Mouse (Mus musculus) heart, embryonic 10.5 days (tissue): ENCODE data around the gene Dip2b. TPM values are rescaled to one million over a fixed set of nuclear protein-coding genes. Genes with fewer than 3 reads are reported as not detected.

Experiments used
- DNase-seq: peaks from one replicate; pipeline ENCODE4 v3.0.0-alpha.2; 2017; ENCODE audit warnings: low spot score
- H3K27ac ChIP-seq: fragments of 300-500 bp; sonication (generic); 2 replicates; pipeline ENCODE4 v1.5.1; 2016; ENCODE audit warnings: mild to moderate bottlenecking
- H3K27me3 ChIP-seq: fragments of 300-500 bp; sonication (generic); 2 replicates; pipeline ENCODE4 v1.6.1; 2016; ENCODE audit warnings: mild to moderate bottlenecking; ENCODE audit not compliant: poor library complexity, insufficient read depth, severe bottlenecking
- H3K36me3 ChIP-seq: fragments of 300-500 bp; sonication (generic); 2 replicates; pipeline ENCODE4 v1.6.1; 2016; ENCODE audit warnings: mild to moderate bottlenecking, moderate library complexity
- H3K4me1 ChIP-seq: fragments of 300-500 bp; sonication (generic); 2 replicates; pipeline ENCODE4 v1.6.1; 2016; ENCODE audit warnings: mild to moderate bottlenecking
- H3K4me3 ChIP-seq: fragments of 300-500 bp; sonication (generic); 2 replicates; pipeline ENCODE4 v1.5.1; 2016; ENCODE audit warnings: mild to moderate bottlenecking, moderate library complexity
- H3K9me3 ChIP-seq: fragments of 300-500 bp; sonication (generic); 2 replicates; pipeline ENCODE4 v1.6.1; 2016; ENCODE audit warnings: mild to moderate bottlenecking, moderate library complexity
- WGBS: fragments of 180-500 bp; shearing (Covaris S2); methylation state at CpG from one replicate; pipeline ENCODE4 v1.1.7; 2016; 5-methylcytosine and 5-hydroxymethylcytosine counted together
- polyA plus RNA-seq: library from polyadenylated mRNA; unstranded; fragments of >200 nt; fragmentation: Nextera tagmentation; extraction: Ambion mirVana; gene quantifications from 2 replicates; pipeline ENCODE4 v1.2.1, GENCODE M21; 2016

The Dip2b gene
- polyA plus RNA-seq, 1 experiment from 2014 or later = 12.2 TPM

- Histone ChIP-seq H3K9me3 (peaks cover 9% of the 10 kb centered on the region), H3K4me3 (peak within 1 kb of the TSS; percentile 79), H3K27ac (peak within 1 kb of the TSS; percentile 100), H3K27me3 (no peaks in the 10 kb centered on the region), H3K36me3 (peaks cover 15% of the 10 kb centered on the region; the same call in 1 of the 2 replicates), H3K4me1 (peaks cover 28% of the 10 kb centered on the region)
- peak; percentile 93 for DNase-seq
- WGBS = 1% methylated on average over 109 of the region's 133 CpGs
These were observed 189.4 kb downstream of the Dip2b start, which contains the start of gene Atf1 for GRCm38 (mm10) chr15:100227663-100228534. Gene Atf1 (plus strand): TSS chr15:100227819.

- DNase-seq = no peak
- peak overlapping the region; percentile 100 for H3K27ac ChIP-seq
- H3K36me3 ChIP-seq = peaks cover 16% of the 10 kb centered on the region
- 0 out of 2 replicates have a peak, but pooled peaks cover 1% of the 10 kb centered on the region for H3K9me3 ChIP-seq
- WGBS = 15% methylated on average over 16 of the region's 16 CpGs
- peak overlapping the region; percentile 79 for H3K4me3 ChIP-seq
- no peaks in the 10 kb centered on the region for H3K27me3 ChIP-seq
- H3K4me1 ChIP-seq = peaks cover 28% of the 10 kb centered on the region
These were observed 190.3 kb downstream of the Dip2b start for GRCm38 (mm10) chr15:100228535-100229336.

- peaks cover 32% of the 10 kb centered on the region for H3K36me3 ChIP-seq
- peaks cover 28% of the 10 kb centered on the region for H3K4me1 ChIP-seq
- DNase-seq = no peak
- no peaks in the 10 kb centered on the region for H3K27me3 ChIP-seq
- WGBS = 73% methylated on average over 1 of the region's 1 CpGs
- H3K9me3 ChIP-seq = no peaks in the 10 kb centered on the region
- no peak overlapping the region for H3K27ac ChIP-seq
- H3K4me3 ChIP-seq = no peak overlapping the region
These were observed 192.2 kb downstream of the Dip2b start for GRCm38 (mm10) chr15:100230655-100231054.

- H3K4me1 ChIP-seq = peaks cover 16% of the 10 kb centered on the region
- no peaks in the 10 kb centered on the region for H3K9me3 ChIP-seq
- no peak for DNase-seq
- WGBS = 83% methylated on average over 14 of the region's 14 CpGs
- H3K4me3 ChIP-seq = no peak overlapping the region
- H3K27me3 ChIP-seq = no peaks in the 10 kb centered on the region
- no peak overlapping the region for H3K27ac ChIP-seq
- H3K36me3 ChIP-seq = peaks cover 41% of the 10 kb centered on the region
These were observed 193.4 kb downstream of the Dip2b start for GRCm38 (mm10) chr15:100231616-100232525.

GRCm38 (mm10) chr15:100235208-100235965, 196.9 kb downstream of the Dip2b start:
- peaks cover 70% of the 10 kb centered on the region for H3K36me3 ChIP-seq
- H3K4me3 ChIP-seq = no peak overlapping the region
- H3K27me3 ChIP-seq = no peaks in the 10 kb centered on the region
- H3K9me3 ChIP-seq = no peaks in the 10 kb centered on the region
- H3K4me1 ChIP-seq = peaks cover 12% of the 10 kb centered on the region
- H3K27ac ChIP-seq = no peak overlapping the region
- WGBS = 89% methylated on average over 12 of the region's 12 CpGs
- no peak for DNase-seq

GRCm38 (mm10) chr15:100236952-100237351, 198.5 kb downstream of the Dip2b start:
- no peaks in the 10 kb centered on the region for H3K9me3 ChIP-seq
- H3K4me3 ChIP-seq = no peak overlapping the region
- WGBS = 85% methylated on average over 6 of the region's 6 CpGs
- peaks cover 9% of the 10 kb centered on the region for H3K4me1 ChIP-seq
- peak overlapping the region; percentile 54; the same call in 1 of the 2 replicates for H3K27ac ChIP-seq
- DNase-seq = no peak
- no peaks in the 10 kb centered on the region for H3K27me3 ChIP-seq
- peaks cover 84% of the 10 kb centered on the region for H3K36me3 ChIP-seq

GRCm38 (mm10) chr15:100241780-100242179, 203.3 kb downstream of the Dip2b start:
- Histone ChIP-seq H3K36me3 (peaks cover 89% of the 10 kb centered on the region), H3K27me3 (no peaks in the 10 kb centered on the region), H3K4me1 (peaks cover 9% of the 10 kb centered on the region), H3K27ac (no peak overlapping the region), H3K4me3 (no peak overlapping the region), H3K9me3 (no peaks in the 10 kb centered on the region)
- WGBS = 89% methylated on average over 6 of the region's 6 CpGs
- no peak for DNase-seq

- no peak for DNase-seq
- Histone ChIP-seq H3K36me3 (peaks cover 95% of the 10 kb centered on the region), H3K4me1 (no peaks in the 10 kb centered on the region), H3K9me3 (no peaks in the 10 kb centered on the region), H3K27me3 (no peaks in the 10 kb centered on the region), H3K27ac (no peak overlapping the region), H3K4me3 (no peak overlapping the region)
- 93% methylated on average over 7 of the region's 7 CpGs for WGBS
These were observed 207.5 kb downstream of the Dip2b start for GRCm38 (mm10) chr15:100245951-100246350.

- Histone ChIP-seq H3K4me1 (no peaks in the 10 kb centered on the region), H3K27ac (no peak overlapping the region), H3K4me3 (no peak overlapping the region), H3K9me3 (no peaks in the 10 kb centered on the region), H3K36me3 (peaks cover 97% of the 10 kb centered on the region), H3K27me3 (no peaks in the 10 kb centered on the region)
- WGBS = 91% methylated on average over 9 of the region's 9 CpGs
- DNase-seq = no peak
These were observed 208.8 kb downstream of the Dip2b start for GRCm38 (mm10) chr15:100247296-100247695.

- WGBS = 93% methylated on average over 6 of the region's 6 CpGs
- DNase-seq = no peak
- Histone ChIP-seq H3K36me3 (peaks cover 99% of the 10 kb centered on the region), H3K27ac (no peak overlapping the region), H3K9me3 (no peaks in the 10 kb centered on the region), H3K27me3 (no peaks in the 10 kb centered on the region), H3K4me1 (no peaks in the 10 kb centered on the region), H3K4me3 (no peak overlapping the region)
These were observed 210.4 kb downstream of the Dip2b start for GRCm38 (mm10) chr15:100248665-100249433.

- WGBS = 91% methylated on average over 6 of the region's 6 CpGs
- H3K27me3 ChIP-seq = no peaks in the 10 kb centered on the region
- H3K27ac ChIP-seq = no peak overlapping the region
- H3K4me3 ChIP-seq = no peak overlapping the region
- no peaks in the 10 kb centered on the region for H3K4me1 ChIP-seq
- no peaks in the 10 kb centered on the region for H3K9me3 ChIP-seq
- peaks cover 100% of the 10 kb centered on the region for H3K36me3 ChIP-seq
- no peak for DNase-seq
These were observed 212.8 kb downstream of the Dip2b start for GRCm38 (mm10) chr15:100251153-100251780.
